Mouse (Mus musculus): ENCODE measurements at regions not wholly inside any gene's neighbourhood (a gene's known extent, or its start where the extent isn't known, plus 50 kb on each side); places are given as distances from the start of the nearest gene placed in this dataset.

- peak; percentile 63 for TF ChIP-seq CTCF (IDR thresholded peaks at IDR 0.05; ENCODE audit: low read depth)
- TF ChIP-seq EP300 (optimal IDR thresholded peaks at IDR 0.05): no peak
Measured at GRCm38 (mm10) chr16:5537286-5538204, 281.8 kb upstream of the Eef2kmt start.

All from stomach, postnatal 0 days (tissue).